Mouse (Mus musculus): ENCODE measurements at regions not wholly inside any gene's neighbourhood (a gene's known extent, or its start where the extent isn't known, plus 50 kb on each side); places are given as distances from the start of the nearest gene placed in this dataset.

GRCm38 (mm10) chr14:76819690-76820089, 216.9 kb upstream of the Ccdc122 start:
- DNase-seq = peak; percentile 7 to 22

GRCm38 (mm10) chr14:76818256-76819010, 218.1 kb upstream of the Ccdc122 start:
- no peak for DNase-seq

- no peak for DNase-seq
Measured at GRCm38 (mm10) chr14:76817189-76817772, 219.3 kb upstream of the Ccdc122 start.

GRCm38 (mm10) chr14:76816666-76817065, 219.9 kb upstream of the Ccdc122 start:
- no peak for DNase-seq

GRCm38 (mm10) chr14:76812155-76812875, 224.3 kb upstream of the Ccdc122 start:
- DNase-seq = no peak

- DNase-seq = no peak
Measured at GRCm38 (mm10) chr14:76810697-76811589, 225.6 kb upstream of the Ccdc122 start.

GRCm38 (mm10) chr14:76810041-76810440, 226.5 kb upstream of the Ccdc122 start:
- DNase-seq = no peak

GRCm38 (mm10) chr14:76809411-76809810, 227.2 kb upstream of the Ccdc122 start:
- no peak for DNase-seq

- DNase-seq = no peak
Measured at GRCm38 (mm10) chr14:76805151-76805785, 231.3 kb upstream of the Ccdc122 start.

- no peak for DNase-seq
Measured at GRCm38 (mm10) chr14:76804447-76805150, 232.0 kb upstream of the Ccdc122 start.

GRCm38 (mm10) chr14:76800181-76800580, 236.4 kb upstream of the Ccdc122 start:
- no peak for DNase-seq

- no peak for DNase-seq
Measured at GRCm38 (mm10) chr14:76799741-76800140, 236.8 kb upstream of the Ccdc122 start.

- DNase-seq = no peak
Measured at GRCm38 (mm10) chr14:76798925-76799428, 237.6 kb upstream of the Ccdc122 start.

- no peak for DNase-seq
Measured at GRCm38 (mm10) chr14:76798488-76798887, 238.1 kb upstream of the Ccdc122 start.

GRCm38 (mm10) chr14:76797518-76797917, 239.1 kb upstream of the Ccdc122 start:
- DNase-seq = no peak

- DNase-seq = no peak
Measured at GRCm38 (mm10) chr14:76791811-76792571, 235.3 kb upstream of the Serp2 start.

- no peak for DNase-seq
Measured at GRCm38 (mm10) chr14:76789376-76789775, 232.7 kb upstream of the Serp2 start.

- peak in 1 of 2 experiments; percentile 9 for DNase-seq
Measured at GRCm38 (mm10) chr14:76787601-76788000, 230.9 kb upstream of the Serp2 start.

GRCm38 (mm10) chr14:76786214-76786613, 229.5 kb upstream of the Serp2 start:
- no peak for DNase-seq

- DNase-seq = no peak
Measured at GRCm38 (mm10) chr14:76781524-76781880, 224.8 kb upstream of the Serp2 start.

All from spleen, adult 18-20 months (tissue).